Mouse (Mus musculus): ENCODE results near the gene Ermn. TPM values are rescaled to one million over a fixed set of nuclear protein-coding genes. Genes with fewer than 3 reads are reported as not detected.
A peak's percentile ranks its signal among the peaks of the same experiment; 100 is the strongest.

The Ermn gene
- not detected in 2 replicates for polyA plus RNA-seq (2011; ENCODE audit: insufficient read length, low read depth, missing spikeins)

- Histone ChIP-seq H3K27ac (ENCODE audit: insufficient read depth, low read length) (no peak within 1 kb of the TSS), H3K4me1 (ENCODE audit: control insufficient read depth, insufficient read depth, low read length) (no peaks in the 10 kb centered on the region), H3K4me3 (ENCODE audit: insufficient read depth, low read length) (no peak within 1 kb of the TSS)
- TF ChIP-seq POLR2A (IDR thresholded peaks at IDR 0.05; ENCODE audit: low read depth, low read length) (no peak), CTCF (IDR thresholded peaks at IDR 0.05; ENCODE audit: borderline replicate concordance, insufficient read depth, low read length) (no peak)
Observed at GRCm38 (mm10) chr2:58052821-58053581, at the start of gene Ermn. TSS of gene Ermn (minus strand) at chr2:58052864.

- TF ChIP-seq CTCF (IDR thresholded peaks at IDR 0.05; ENCODE audit: borderline replicate concordance, insufficient read depth, low read length) (no peak), POLR2A (IDR thresholded peaks at IDR 0.05; ENCODE audit: low read depth, low read length) (no peak)
Observed at GRCm38 (mm10) chr2:58094818-58095217, 42.2 kb upstream of the Ermn start.

GRCm38 (mm10) chr2:58086420-58086819 is 33.8 kb upstream of the Ermn start:
- no peaks in the 10 kb centered on the region for H3K4me1 ChIP-seq (ENCODE audit: control insufficient read depth, insufficient read depth, low read length)
- TF ChIP-seq CTCF (IDR thresholded peaks at IDR 0.05; ENCODE audit: borderline replicate concordance, insufficient read depth, low read length) (no peak), POLR2A (IDR thresholded peaks at IDR 0.05; ENCODE audit: low read depth, low read length) (no peak)
- no peak overlapping the region for H3K4me3 ChIP-seq (ENCODE audit: insufficient read depth, low read length)
- H3K27ac ChIP-seq (ENCODE audit: insufficient read depth, low read length): no peak overlapping the region

More at GRCm38 (mm10) chr2:58094818-58095217, 42.2 kb upstream of the Ermn start:
- H3K27ac ChIP-seq (ENCODE audit: insufficient read depth, low read length): no peak overlapping the region
- no peak overlapping the region for H3K4me3 ChIP-seq (ENCODE audit: insufficient read depth, low read length)
- no peaks in the 10 kb centered on the region for H3K4me1 ChIP-seq (ENCODE audit: control insufficient read depth, insufficient read depth, low read length)

- no peak overlapping the region for H3K4me3 ChIP-seq (ENCODE audit: insufficient read depth, low read length)
- no peaks in the 10 kb centered on the region for H3K4me1 ChIP-seq (ENCODE audit: control insufficient read depth, insufficient read depth, low read length)
- TF ChIP-seq CTCF (IDR thresholded peaks at IDR 0.05; ENCODE audit: borderline replicate concordance, insufficient read depth, low read length) (no peak), POLR2A (IDR thresholded peaks at IDR 0.05; ENCODE audit: low read depth, low read length) (no peak)
- H3K27ac ChIP-seq (ENCODE audit: insufficient read depth, low read length): peak overlapping the region; percentile 73
Observed at GRCm38 (mm10) chr2:58079849-58080248, 27.2 kb upstream of the Ermn start.

GRCm38 (mm10) chr2:58055383-58055782 is 2.7 kb upstream of the Ermn start:
- Histone ChIP-seq H3K4me1 (ENCODE audit: control insufficient read depth, insufficient read depth, low read length) (no peaks in the 10 kb centered on the region), H3K4me3 (ENCODE audit: insufficient read depth, low read length) (no peak overlapping the region), H3K27ac (ENCODE audit: insufficient read depth, low read length) (no peak overlapping the region)
- TF ChIP-seq POLR2A (IDR thresholded peaks at IDR 0.05; ENCODE audit: low read depth, low read length) (no peak), CTCF (IDR thresholded peaks at IDR 0.05; ENCODE audit: borderline replicate concordance, insufficient read depth, low read length) (peak; percentile 88)

- Histone ChIP-seq H3K27ac (ENCODE audit: insufficient read depth, low read length) (no peak overlapping the region), H3K4me1 (ENCODE audit: control insufficient read depth, insufficient read depth, low read length) (no peaks in the 10 kb centered on the region; the same call in 1 of the 2 replicates), H3K4me3 (ENCODE audit: insufficient read depth, low read length) (no peak overlapping the region)
- TF ChIP-seq CTCF (IDR thresholded peaks at IDR 0.05; ENCODE audit: borderline replicate concordance, insufficient read depth, low read length): no peak
- no peak for TF ChIP-seq POLR2A (IDR thresholded peaks at IDR 0.05; ENCODE audit: low read depth, low read length)
Observed at GRCm38 (mm10) chr2:58041867-58042266, 10.8 kb downstream of the Ermn start.

- Histone ChIP-seq H3K4me1 (ENCODE audit: control insufficient read depth, insufficient read depth, low read length) (no peaks in the 10 kb centered on the region; the same call in 1 of the 2 replicates), H3K27ac (ENCODE audit: insufficient read depth, low read length) (no peak overlapping the region), H3K4me3 (ENCODE audit: insufficient read depth, low read length) (no peak overlapping the region)
- no peak for TF ChIP-seq POLR2A (IDR thresholded peaks at IDR 0.05; ENCODE audit: low read depth, low read length)
- no peak for TF ChIP-seq CTCF (IDR thresholded peaks at IDR 0.05; ENCODE audit: borderline replicate concordance, insufficient read depth, low read length)
Observed at GRCm38 (mm10) chr2:58036926-58037325, 15.7 kb downstream of the Ermn start.

- TF ChIP-seq POLR2A (IDR thresholded peaks at IDR 0.05; ENCODE audit: low read depth, low read length) (no peak), CTCF (IDR thresholded peaks at IDR 0.05; ENCODE audit: borderline replicate concordance, insufficient read depth, low read length) (no peak)
- Histone ChIP-seq H3K4me3 (ENCODE audit: insufficient read depth, low read length) (no peak overlapping the region), H3K27ac (ENCODE audit: insufficient read depth, low read length) (no peak overlapping the region), H3K4me1 (ENCODE audit: control insufficient read depth, insufficient read depth, low read length) (peaks cover 7% of the 10 kb centered on the region)
Observed at GRCm38 (mm10) chr2:58035635-58036034, 17.0 kb downstream of the Ermn start.

- peak overlapping the region; percentile 3; the same call in 1 of the 2 replicates for H3K27ac ChIP-seq (ENCODE audit: insufficient read depth, low read length)
- no peak overlapping the region for H3K4me3 ChIP-seq (ENCODE audit: insufficient read depth, low read length)
- peaks cover 7% of the 10 kb centered on the region for H3K4me1 ChIP-seq (ENCODE audit: control insufficient read depth, insufficient read depth, low read length)
- TF ChIP-seq POLR2A (IDR thresholded peaks at IDR 0.05; ENCODE audit: low read depth, low read length) (no peak), CTCF (IDR thresholded peaks at IDR 0.05; ENCODE audit: borderline replicate concordance, insufficient read depth, low read length) (no peak)
Observed at GRCm38 (mm10) chr2:58031431-58031830, 21.2 kb downstream of the Ermn start.

GRCm38 (mm10) chr2:58029404-58029803 is 23.3 kb downstream of the Ermn start:
- TF ChIP-seq CTCF (IDR thresholded peaks at IDR 0.05; ENCODE audit: borderline replicate concordance, insufficient read depth, low read length) (no peak), POLR2A (IDR thresholded peaks at IDR 0.05; ENCODE audit: low read depth, low read length) (no peak)
- Histone ChIP-seq H3K4me1 (ENCODE audit: control insufficient read depth, insufficient read depth, low read length) (peaks cover 7% of the 10 kb centered on the region), H3K27ac (ENCODE audit: insufficient read depth, low read length) (no peak overlapping the region), H3K4me3 (ENCODE audit: insufficient read depth, low read length) (no peak overlapping the region)
